Mouse (Mus musculus): Measurements from ENCODE around the gene 4921524J17Rik. TPM values are rescaled to one million over a fixed set of nuclear protein-coding genes. Genes with fewer than 3 reads are reported as not detected.
A peak's percentile ranks its signal among the peaks of the same experiment; 100 is the strongest.

The 4921524J17Rik gene
- total and polyA plus RNA-seq, 3 experiments: 28.5 to 40.8 (median 31.5) TPM

DNA sequence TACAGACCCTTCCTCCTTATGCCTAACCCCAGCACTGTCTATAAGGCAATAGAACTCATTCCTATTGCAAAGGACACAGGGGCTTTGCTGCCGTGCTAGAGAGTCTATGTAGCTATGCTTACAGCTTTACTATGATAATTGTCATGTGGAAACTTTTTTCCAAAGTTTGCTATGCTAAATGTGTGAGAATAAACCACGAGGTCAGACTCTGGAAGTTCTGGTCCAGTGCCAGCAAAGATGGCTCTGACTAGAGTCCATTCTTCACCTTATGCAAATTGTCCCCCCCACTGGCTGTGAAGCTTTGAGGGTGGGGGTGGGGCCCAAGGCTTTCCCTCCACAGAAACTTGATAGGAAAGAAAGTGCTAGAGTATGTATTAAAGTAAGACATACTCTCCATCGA lies 56.1 kb downstream of the 4921524J17Rik start:
- H3K4me3 ChIP-seq (ENCODE audit: low read depth, low read length): no peak overlapping the region; the same call in 1 of the 2 replicates
- H3K36me3 ChIP-seq (replicated peaks): peaks cover 38% of the 10 kb centered on the region
- no peaks in the 10 kb centered on the region for H3K9me3 ChIP-seq (replicated peaks)
- H3K4me1 ChIP-seq (ENCODE audit: insufficient read depth, low read depth, low read length): peaks cover 79% of the 10 kb centered on the region
- H3K27me3 ChIP-seq (ENCODE audit: insufficient read depth, low read length): no peaks in the 10 kb centered on the region
- ATAC-seq (ENCODE audit: extremely low read depth, insufficient number of reproducible peaks, low FRiP score, poor library complexity, severe bottlenecking): no peak
- no peak for TF ChIP-seq CTCF (IDR thresholded peaks at IDR 0.05; ENCODE audit: low read depth, low read length)
- TF ChIP-seq GATA1 (IDR thresholded peaks at IDR 0.05; ENCODE audit: borderline replicate concordance, low read length): no peak
- no peak for TF ChIP-seq GATA2 (IDR thresholded peaks at IDR 0.05; ENCODE audit: borderline replicate concordance, low read depth, low read length)
- TF ChIP-seq POLR2AphosphoS5 (IDR thresholded peaks at IDR 0.05; ENCODE audit: insufficient replicate concordance, low read depth, low read length): no peak
- TF ChIP-seq TAL1 (conservative IDR thresholded peaks at IDR 0.05; ENCODE audit: low read depth, low read length): no peak
- no peak for DNase-seq (ENCODE audit: low spot score)

DNA sequence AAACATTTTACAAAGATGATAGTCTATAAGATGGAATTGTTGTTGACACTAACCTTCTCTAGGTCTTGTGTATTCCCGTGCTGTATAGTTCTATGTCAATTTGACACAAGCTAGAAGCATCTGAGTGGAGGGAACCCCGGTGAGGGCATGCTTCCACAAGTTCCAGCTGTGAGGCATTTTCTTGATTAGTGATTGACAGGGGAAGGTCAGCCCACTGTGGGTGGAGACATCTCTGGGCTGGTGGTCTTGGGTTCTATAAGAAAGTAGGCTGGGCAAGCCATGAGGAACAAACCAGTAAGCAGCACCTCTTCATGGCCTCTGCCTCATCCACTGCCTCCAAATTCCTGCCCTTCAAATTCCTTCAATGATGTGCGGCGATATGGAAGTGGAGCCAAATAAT lies 58.3 kb downstream of the 4921524J17Rik start:
- H3K4me3 ChIP-seq (ENCODE audit: low read depth, low read length): no peak overlapping the region
- H3K9me3 ChIP-seq (replicated peaks): no peaks in the 10 kb centered on the region
- H3K27me3 ChIP-seq (ENCODE audit: insufficient read depth, low read length): no peaks in the 10 kb centered on the region
- peaks cover 64% of the 10 kb centered on the region for H3K4me1 ChIP-seq (ENCODE audit: insufficient read depth, low read depth, low read length)
- TF ChIP-seq GATA2 (IDR thresholded peaks at IDR 0.05; ENCODE audit: borderline replicate concordance, low read depth, low read length) (no peak), POLR2AphosphoS5 (IDR thresholded peaks at IDR 0.05; ENCODE audit: insufficient replicate concordance, low read depth, low read length) (no peak), TAL1 (conservative IDR thresholded peaks at IDR 0.05; ENCODE audit: low read depth, low read length) (no peak), GATA1 (IDR thresholded peaks at IDR 0.05; ENCODE audit: borderline replicate concordance, low read length) (no peak)
- H3K36me3 ChIP-seq (replicated peaks): peaks cover 51% of the 10 kb centered on the region
- ATAC-seq (ENCODE audit: extremely low read depth, insufficient number of reproducible peaks, low FRiP score, poor library complexity, severe bottlenecking) (no peak), DNase-seq (ENCODE audit: low spot score) (no peak)

DNA sequence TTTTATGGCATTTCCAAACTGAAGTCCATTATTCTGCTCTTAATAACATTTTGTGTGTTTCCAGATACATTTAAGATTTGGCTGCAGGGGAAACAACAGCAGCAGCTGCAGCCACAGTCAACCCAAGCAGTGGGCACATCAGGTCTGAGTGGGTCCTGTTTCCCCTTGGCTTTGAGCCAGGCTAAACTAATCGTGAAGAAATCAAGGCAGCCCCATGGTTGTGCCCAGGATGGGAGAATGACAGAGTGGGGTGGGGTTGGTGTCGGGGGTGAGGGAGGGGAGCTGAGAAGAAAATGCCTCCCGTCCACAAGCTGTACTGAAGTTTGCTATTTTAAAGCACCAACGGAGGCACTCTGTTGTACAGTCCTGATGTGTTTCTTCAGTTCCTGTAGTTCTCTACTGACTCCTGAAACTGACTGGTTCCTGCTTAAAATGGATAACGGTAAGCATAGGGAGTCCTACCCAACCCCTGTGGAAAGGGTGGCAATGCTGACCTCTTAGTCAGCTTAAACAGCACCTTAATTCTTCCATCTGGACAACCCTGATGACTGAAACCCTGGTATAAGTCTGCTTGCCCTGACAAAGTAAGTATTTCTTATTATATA lies 59.1 kb downstream of the 4921524J17Rik start:
- TF ChIP-seq CTCF (IDR thresholded peaks at IDR 0.05; ENCODE audit: low read depth, low read length) (no peak), GATA1 (IDR thresholded peaks at IDR 0.05; ENCODE audit: borderline replicate concordance, low read length) (no peak), GATA2 (IDR thresholded peaks at IDR 0.05; ENCODE audit: borderline replicate concordance, low read depth, low read length) (no peak), POLR2AphosphoS5 (IDR thresholded peaks at IDR 0.05; ENCODE audit: insufficient replicate concordance, low read depth, low read length) (no peak), TAL1 (conservative IDR thresholded peaks at IDR 0.05; ENCODE audit: low read depth, low read length) (no peak)
- Histone ChIP-seq H3K4me3 (ENCODE audit: low read depth, low read length) (peak overlapping the region; percentile 23; the same call in 1 of the 2 replicates), H3K9me3 (replicated peaks) (no peaks in the 10 kb centered on the region), H3K27me3 (ENCODE audit: insufficient read depth, low read length) (no peaks in the 10 kb centered on the region), H3K4me1 (ENCODE audit: insufficient read depth, low read depth, low read length) (peaks cover 63% of the 10 kb centered on the region), H3K36me3 (replicated peaks) (peaks cover 53% of the 10 kb centered on the region)
- ATAC-seq (ENCODE audit: extremely low read depth, insufficient number of reproducible peaks, low FRiP score, poor library complexity, severe bottlenecking): no peak
- DNase-seq (ENCODE audit: low spot score): no peak

DNA sequence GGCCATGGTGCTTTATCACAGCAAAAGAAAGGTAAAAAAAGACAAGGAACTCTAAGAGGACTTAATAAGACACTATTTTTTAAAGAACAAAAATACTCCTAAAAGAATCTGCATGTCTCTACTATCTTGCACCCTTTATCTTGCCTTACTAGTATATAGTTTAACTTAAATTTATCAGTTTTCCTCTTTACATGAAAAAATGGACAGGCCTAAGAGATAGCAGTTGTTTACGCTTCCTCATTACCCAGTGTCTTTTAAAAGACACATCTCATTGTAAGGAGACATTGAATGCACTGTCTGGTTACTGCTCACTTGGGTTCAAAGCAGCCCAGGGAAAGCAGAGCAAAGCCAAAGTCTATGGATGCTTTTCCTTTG lies 60.2 kb downstream of the 4921524J17Rik start:
- peaks cover 65% of the 10 kb centered on the region for H3K4me1 ChIP-seq (ENCODE audit: insufficient read depth, low read depth, low read length)
- ATAC-seq (ENCODE audit: extremely low read depth, insufficient number of reproducible peaks, low FRiP score, poor library complexity, severe bottlenecking) (no peak), DNase-seq (ENCODE audit: low spot score) (no peak)
- H3K9me3 ChIP-seq (replicated peaks): no peaks in the 10 kb centered on the region
- TF ChIP-seq TAL1 (conservative IDR thresholded peaks at IDR 0.05; ENCODE audit: low read depth, low read length): no peak
- no peak for TF ChIP-seq CTCF (IDR thresholded peaks at IDR 0.05; ENCODE audit: low read depth, low read length)
- TF ChIP-seq POLR2AphosphoS5 (IDR thresholded peaks at IDR 0.05; ENCODE audit: insufficient replicate concordance, low read depth, low read length): no peak
- TF ChIP-seq GATA1 (IDR thresholded peaks at IDR 0.05; ENCODE audit: borderline replicate concordance, low read length): no peak
- TF ChIP-seq GATA2 (IDR thresholded peaks at IDR 0.05; ENCODE audit: borderline replicate concordance, low read depth, low read length): no peak
- no peak overlapping the region for H3K4me3 ChIP-seq (ENCODE audit: low read depth, low read length)
- H3K27me3 ChIP-seq (ENCODE audit: insufficient read depth, low read length): no peaks in the 10 kb centered on the region
- peaks cover 58% of the 10 kb centered on the region for H3K36me3 ChIP-seq (replicated peaks)

DNA sequence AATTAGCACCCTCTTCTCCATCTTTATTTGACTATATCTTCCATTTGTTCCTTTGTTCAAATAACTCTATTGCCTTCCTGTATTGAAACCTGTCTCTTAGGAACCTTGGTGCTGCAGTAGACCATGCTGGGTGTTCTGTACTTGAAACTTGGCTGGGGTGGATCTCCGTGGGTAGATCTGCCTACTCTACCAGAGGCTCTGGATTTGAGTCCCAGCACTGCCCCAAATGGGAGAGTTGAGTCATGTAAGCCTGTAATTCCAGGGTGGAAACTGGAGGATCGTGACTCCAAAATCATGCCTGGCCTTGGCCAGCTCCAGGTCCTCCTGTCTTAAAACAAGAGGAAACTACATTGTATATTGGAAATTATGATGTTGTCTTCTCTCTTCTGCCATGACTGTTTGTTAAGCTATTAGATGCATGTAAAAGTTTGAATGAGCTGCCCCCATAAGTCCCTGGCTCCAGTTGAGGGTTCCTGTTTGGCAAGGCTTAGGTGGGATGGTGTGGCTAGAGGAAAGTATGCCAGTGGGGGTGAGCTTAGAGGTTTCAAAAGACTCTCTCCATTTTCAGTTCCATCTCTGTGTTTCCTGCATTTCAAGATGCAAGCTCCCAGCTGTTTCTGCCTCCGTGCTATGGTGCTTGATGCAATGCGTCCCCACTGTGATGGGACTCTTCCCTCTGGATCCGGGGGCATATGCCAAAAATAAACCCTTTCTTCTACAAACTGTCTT lies 60.7 kb downstream of the 4921524J17Rik start:
- no peak overlapping the region for H3K4me3 ChIP-seq (ENCODE audit: low read depth, low read length)
- H3K4me1 ChIP-seq (ENCODE audit: insufficient read depth, low read depth, low read length): peaks cover 68% of the 10 kb centered on the region
- H3K27me3 ChIP-seq (ENCODE audit: insufficient read depth, low read length): no peaks in the 10 kb centered on the region
- no peak for ATAC-seq (ENCODE audit: extremely low read depth, insufficient number of reproducible peaks, low FRiP score, poor library complexity, severe bottlenecking)
- no peak for TF ChIP-seq GATA2 (IDR thresholded peaks at IDR 0.05; ENCODE audit: borderline replicate concordance, low read depth, low read length)
- no peak for TF ChIP-seq TAL1 (conservative IDR thresholded peaks at IDR 0.05; ENCODE audit: low read depth, low read length)
- no peak for TF ChIP-seq CTCF (IDR thresholded peaks at IDR 0.05; ENCODE audit: low read depth, low read length)
- no peak for TF ChIP-seq GATA1 (IDR thresholded peaks at IDR 0.05; ENCODE audit: borderline replicate concordance, low read length)
- TF ChIP-seq POLR2AphosphoS5 (IDR thresholded peaks at IDR 0.05; ENCODE audit: insufficient replicate concordance, low read depth, low read length): no peak
- no peaks in the 10 kb centered on the region for H3K9me3 ChIP-seq (replicated peaks)
- peaks cover 61% of the 10 kb centered on the region for H3K36me3 ChIP-seq (replicated peaks)
- no peak for DNase-seq (ENCODE audit: low spot score)

DNA sequence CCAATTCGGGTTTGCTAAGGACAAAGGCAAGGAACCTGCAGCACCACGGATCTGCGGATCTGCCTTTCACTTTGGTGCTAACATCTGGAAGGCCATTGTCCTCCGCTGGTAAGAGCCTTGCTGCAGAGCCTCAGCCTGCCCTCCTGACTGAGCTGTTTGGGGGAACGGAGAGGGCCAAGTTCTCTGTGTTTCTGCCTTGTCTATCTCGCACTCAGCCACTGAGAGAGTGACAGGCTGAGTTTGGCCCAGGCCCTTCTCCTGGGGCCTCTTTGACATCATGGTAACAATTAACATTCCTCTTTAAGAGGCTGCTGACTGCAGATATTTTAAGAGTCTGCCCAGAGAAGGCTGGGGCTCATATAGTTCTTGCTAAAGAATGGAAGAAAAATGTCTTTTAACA lies 67.5 kb downstream of the 4921524J17Rik start:
- TF ChIP-seq GATA2 (IDR thresholded peaks at IDR 0.05; ENCODE audit: borderline replicate concordance, low read depth, low read length) (no peak), CTCF (IDR thresholded peaks at IDR 0.05; ENCODE audit: low read depth, low read length) (no peak), POLR2AphosphoS5 (IDR thresholded peaks at IDR 0.05; ENCODE audit: insufficient replicate concordance, low read depth, low read length) (no peak), GATA1 (IDR thresholded peaks at IDR 0.05; ENCODE audit: borderline replicate concordance, low read length) (no peak), TAL1 (conservative IDR thresholded peaks at IDR 0.05; ENCODE audit: low read depth, low read length) (no peak)
- DNase-seq (ENCODE audit: low spot score) (no peak), ATAC-seq (ENCODE audit: extremely low read depth, insufficient number of reproducible peaks, low FRiP score, poor library complexity, severe bottlenecking) (no peak)
- H3K9me3 ChIP-seq (replicated peaks): no peaks in the 10 kb centered on the region
- peaks cover 61% of the 10 kb centered on the region for H3K4me1 ChIP-seq (ENCODE audit: insufficient read depth, low read depth, low read length)
- H3K36me3 ChIP-seq (replicated peaks): peaks cover 53% of the 10 kb centered on the region
- no peak overlapping the region; the same call in 1 of the 2 replicates for H3K4me3 ChIP-seq (ENCODE audit: low read depth, low read length)
- H3K27me3 ChIP-seq (ENCODE audit: insufficient read depth, low read length): no peaks in the 10 kb centered on the region
